Mouse (Mus musculus): ENCODE data around the gene Gm10188.

DNA sequence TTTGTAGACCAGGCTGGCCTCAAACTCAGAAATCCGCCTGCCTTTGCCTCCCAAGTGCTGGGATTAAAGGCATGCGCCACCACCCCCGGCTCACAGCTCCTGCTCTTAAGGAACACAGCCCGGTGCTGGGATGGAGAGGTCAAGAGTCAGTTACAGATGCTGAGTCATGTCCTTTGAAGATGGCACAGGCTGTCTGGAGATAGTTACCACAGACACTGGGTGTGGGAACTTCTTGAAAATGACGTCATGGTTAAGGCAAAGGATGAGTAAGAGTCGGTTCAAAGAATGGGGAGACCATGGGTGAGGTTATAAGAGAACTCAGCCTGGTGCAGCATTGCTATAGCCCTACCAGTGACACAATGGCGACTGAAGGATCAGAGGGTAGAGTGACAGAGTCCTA lies 35.0 kb upstream of the Gm10188 start:
- no peak for TF ChIP-seq CTCF (IDR thresholded peaks at IDR 0.05; ENCODE audit: low read depth)
- no peak for TF ChIP-seq EP300 (optimal IDR thresholded peaks at IDR 0.05)
